Mouse (Mus musculus): ENCODE data around the gene Atf5. TPM values are rescaled to one million over a fixed set of nuclear protein-coding genes. Genes with fewer than 3 reads are reported as not detected.

Gene Atf5
- total RNA-seq, 1 experiment: 16.9 TPM

DNA sequence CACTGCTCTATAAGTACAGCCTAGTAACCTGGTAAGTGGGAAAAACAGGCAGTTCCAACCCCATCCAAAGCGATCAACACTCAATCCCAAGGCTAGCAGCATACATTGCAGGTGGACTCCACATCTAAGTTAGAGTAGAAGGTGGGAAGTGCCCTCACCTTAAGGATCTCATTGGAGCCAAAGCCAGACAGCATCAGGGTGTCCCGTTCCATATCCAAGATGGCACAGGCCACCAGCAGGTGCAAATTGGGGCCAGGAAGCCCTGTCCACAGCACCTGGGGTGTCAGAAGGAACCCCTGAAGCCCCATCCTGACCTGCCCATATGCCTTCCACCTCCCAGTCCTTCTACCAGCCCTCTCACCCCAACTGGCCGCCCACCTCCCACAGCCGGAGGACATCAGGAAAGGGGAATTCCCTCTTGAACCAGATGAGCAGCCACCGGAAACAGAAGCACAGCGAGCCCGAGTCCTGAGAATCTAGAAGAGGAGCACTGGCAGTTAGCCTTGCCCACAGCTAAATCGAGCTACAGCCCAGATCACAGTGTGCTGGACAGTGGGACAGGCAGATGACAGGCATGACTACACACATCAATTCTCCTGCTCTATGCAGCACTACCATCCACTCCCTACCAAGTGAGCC, 25.5 kb upstream of the Atf5 start:
- no peak overlapping the region for H3K4me3 ChIP-seq (ENCODE audit: insufficient read depth in 1 of 2, low read depth in 1 of 2, low read length in 2 of 2, poor library complexity in 1 of 2, severe bottlenecking in 1 of 2)
- no peak for DNase-seq (ENCODE audit: low read depth, low spot score)
- TF ChIP-seq CHD2 (IDR thresholded peaks at IDR 0.05; ENCODE audit: low read depth, low read length) (no peak), ZNF384 (IDR thresholded peaks at IDR 0.05; ENCODE audit: low read depth, low read length) (no peak), HCFC1 (IDR thresholded peaks at IDR 0.05; ENCODE audit: borderline replicate concordance, insufficient read depth, low read length) (no peak), MAFK (IDR thresholded peaks at IDR 0.05; ENCODE audit: insufficient read depth, low read depth, low read length) (no peak), ZC3H11A (IDR thresholded peaks at IDR 0.05; ENCODE audit: borderline replicate concordance, low read depth, low read length) (no peak)
- H3K36me3 ChIP-seq (ENCODE audit: control insufficient read depth, insufficient read depth, low read length, poor library complexity, severe bottlenecking): peaks cover 44% of the 10 kb centered on the region
- in situ Hi-C loops (cut with MboI; ENCODE audit: low sequenced_read_pairs in 2 of 2, unreplicated experiment in 2 of 2): no loop called here
- H3K9ac ChIP-seq (ENCODE audit: insufficient read depth, low read depth, low read length, poor library complexity, severe bottlenecking): no peak overlapping the region
- peaks cover 0 to 5% of the 10 kb centered on the region in 2 experiments; a peak in 1 of 4 replicates for H3K4me1 ChIP-seq (ENCODE audit: control insufficient read depth in 2 of 2, insufficient read depth in 2 of 2, low read length in 2 of 2, poor library complexity in 1 of 2)
- no peaks in the 10 kb centered on the region for H3K9me3 ChIP-seq (ENCODE audit: control insufficient read depth, insufficient read depth, low read depth, low read length)
- no peak overlapping the region for H3K27ac ChIP-seq (ENCODE audit: insufficient read depth, low read depth, low read length, poor library complexity, severe bottlenecking)

DNA sequence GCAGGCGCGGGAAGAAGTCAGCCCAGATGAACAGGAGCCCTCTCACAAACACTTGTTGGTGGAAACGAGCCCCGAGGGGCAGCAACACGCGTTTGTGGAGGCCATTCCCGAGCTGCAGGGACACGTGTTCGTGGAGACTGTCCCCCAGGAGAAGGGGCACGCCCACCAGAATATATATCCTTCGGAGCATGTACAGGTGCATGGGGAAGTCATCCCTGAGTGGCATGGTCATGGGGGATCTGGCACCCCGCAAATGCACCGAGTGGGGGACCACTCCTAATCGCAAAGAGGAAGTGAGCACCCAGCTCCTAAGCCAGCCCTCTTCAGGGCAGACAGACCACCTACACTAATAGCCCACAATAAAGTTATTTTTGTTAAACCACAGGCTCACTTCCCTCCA, 24.0 kb upstream of the Atf5 start:
- peaks cover 34% of the 10 kb centered on the region for H3K36me3 ChIP-seq (ENCODE audit: control insufficient read depth, insufficient read depth, low read length, poor library complexity, severe bottlenecking)
- DNase-seq (ENCODE audit: low read depth, low spot score): no peak
- peaks cover 0 to 8% of the 10 kb centered on the region in 2 experiments; a peak in 1 of 4 replicates for H3K4me1 ChIP-seq (ENCODE audit: control insufficient read depth in 2 of 2, insufficient read depth in 2 of 2, low read length in 2 of 2, poor library complexity in 1 of 2)
- TF ChIP-seq CHD2 (IDR thresholded peaks at IDR 0.05; ENCODE audit: low read depth, low read length) (no peak), HCFC1 (IDR thresholded peaks at IDR 0.05; ENCODE audit: borderline replicate concordance, insufficient read depth, low read length) (no peak), ZNF384 (IDR thresholded peaks at IDR 0.05; ENCODE audit: low read depth, low read length) (no peak), MAFK (IDR thresholded peaks at IDR 0.05; ENCODE audit: insufficient read depth, low read depth, low read length) (no peak), ZC3H11A (IDR thresholded peaks at IDR 0.05; ENCODE audit: borderline replicate concordance, low read depth, low read length) (no peak)
- no peak overlapping the region for H3K4me3 ChIP-seq (ENCODE audit: insufficient read depth in 1 of 2, low read depth in 1 of 2, low read length in 2 of 2, poor library complexity in 1 of 2, severe bottlenecking in 1 of 2)
- no peak overlapping the region for H3K27ac ChIP-seq (ENCODE audit: insufficient read depth, low read depth, low read length, poor library complexity, severe bottlenecking)
- H3K9me3 ChIP-seq (ENCODE audit: control insufficient read depth, insufficient read depth, low read depth, low read length): no peaks in the 10 kb centered on the region
- no peak overlapping the region for H3K9ac ChIP-seq (ENCODE audit: insufficient read depth, low read depth, low read length, poor library complexity, severe bottlenecking)
- in situ Hi-C loops (cut with MboI; ENCODE audit: low sequenced_read_pairs in 2 of 2, unreplicated experiment in 2 of 2): no loop called here

DNA sequence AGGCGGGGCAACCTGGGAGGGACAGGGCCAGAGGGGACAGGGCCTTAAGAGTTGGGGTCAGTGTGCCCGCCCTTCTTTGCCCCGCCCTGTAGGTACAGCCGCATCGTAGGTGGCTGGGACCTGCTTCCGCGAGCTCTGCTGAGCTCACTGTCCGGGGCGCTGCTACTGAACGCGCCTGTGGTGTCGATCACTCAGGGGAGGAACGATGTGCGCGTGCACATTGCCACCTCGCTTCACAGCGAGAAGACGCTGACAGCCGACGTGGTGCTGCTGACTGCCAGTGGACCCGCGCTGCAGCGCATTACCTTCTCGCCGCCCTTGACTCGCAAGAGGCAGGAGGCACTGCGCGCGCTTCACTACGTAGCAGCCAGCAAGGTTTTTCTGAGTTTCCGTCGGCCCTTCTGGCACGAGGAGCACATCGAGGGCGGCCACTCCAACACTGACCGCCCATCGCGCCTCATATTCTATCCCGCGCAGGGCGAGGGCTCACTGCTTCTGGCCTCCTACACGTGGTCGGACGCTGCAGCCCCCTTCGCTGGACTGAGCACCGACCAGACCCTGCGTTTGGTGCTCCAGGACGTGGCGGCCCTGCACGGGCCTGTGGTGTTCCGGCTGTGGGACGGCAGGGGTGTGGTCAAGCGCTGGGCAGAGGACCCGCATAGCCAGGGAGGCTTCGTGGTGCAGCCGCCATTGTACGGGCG, 23.2 kb upstream of the Atf5 start:
- in situ Hi-C loops (cut with MboI; ENCODE audit: low sequenced_read_pairs in 2 of 2, unreplicated experiment in 2 of 2): no loop called here
- DNase-seq (ENCODE audit: low read depth, low spot score): no peak
- H3K36me3 ChIP-seq (ENCODE audit: control insufficient read depth, insufficient read depth, low read length, poor library complexity, severe bottlenecking): peaks cover 26% of the 10 kb centered on the region
- H3K9ac ChIP-seq (ENCODE audit: insufficient read depth, low read depth, low read length, poor library complexity, severe bottlenecking): peak overlapping the region; percentile 36
- peak overlapping the region; percentile 53 to 64 for H3K4me3 ChIP-seq (ENCODE audit: insufficient read depth in 1 of 2, low read depth in 1 of 2, low read length in 2 of 2, poor library complexity in 1 of 2, severe bottlenecking in 1 of 2)
- H3K4me1 ChIP-seq (ENCODE audit: control insufficient read depth in 2 of 2, insufficient read depth in 2 of 2, low read length in 2 of 2, poor library complexity in 1 of 2): peaks cover 0 to 8% of the 10 kb centered on the region in 2 experiments; a peak in 1 of 4 replicates
- H3K27ac ChIP-seq (ENCODE audit: insufficient read depth, low read depth, low read length, poor library complexity, severe bottlenecking): no peak overlapping the region
- no peaks in the 10 kb centered on the region for H3K9me3 ChIP-seq (ENCODE audit: control insufficient read depth, insufficient read depth, low read depth, low read length)
- TF ChIP-seq ZNF384 (IDR thresholded peaks at IDR 0.05; ENCODE audit: low read depth, low read length): no peak
- TF ChIP-seq MAFK (IDR thresholded peaks at IDR 0.05; ENCODE audit: insufficient read depth, low read depth, low read length): no peak
- no peak for TF ChIP-seq HCFC1 (IDR thresholded peaks at IDR 0.05; ENCODE audit: borderline replicate concordance, insufficient read depth, low read length)
- TF ChIP-seq ZC3H11A (IDR thresholded peaks at IDR 0.05; ENCODE audit: borderline replicate concordance, low read depth, low read length): no peak
- no peak for TF ChIP-seq CHD2 (IDR thresholded peaks at IDR 0.05; ENCODE audit: low read depth, low read length)

DNA sequence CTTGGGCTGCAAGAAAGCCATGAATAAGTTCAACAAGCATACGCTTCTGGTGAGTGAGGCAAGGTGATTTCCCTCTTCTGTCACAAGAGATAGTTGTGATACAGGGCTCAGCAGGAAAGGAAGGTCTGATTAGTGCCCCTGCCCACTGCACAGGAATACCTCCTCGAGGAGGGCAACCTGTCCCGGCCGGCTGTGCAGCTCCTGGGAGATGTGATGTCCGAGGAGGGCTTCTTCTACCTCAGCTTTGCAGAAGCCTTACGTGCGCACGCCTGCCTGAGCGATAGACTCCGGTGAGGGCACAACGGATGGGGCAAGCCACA, 22.7 kb upstream of the Atf5 start:
- no peak for DNase-seq (ENCODE audit: low read depth, low spot score)
- TF ChIP-seq MAFK (IDR thresholded peaks at IDR 0.05; ENCODE audit: insufficient read depth, low read depth, low read length) (no peak), HCFC1 (IDR thresholded peaks at IDR 0.05; ENCODE audit: borderline replicate concordance, insufficient read depth, low read length) (no peak), ZC3H11A (IDR thresholded peaks at IDR 0.05; ENCODE audit: borderline replicate concordance, low read depth, low read length) (no peak), ZNF384 (IDR thresholded peaks at IDR 0.05; ENCODE audit: low read depth, low read length) (no peak), CHD2 (IDR thresholded peaks at IDR 0.05; ENCODE audit: low read depth, low read length) (no peak)
- Histone ChIP-seq H3K4me1 (ENCODE audit: control insufficient read depth in 2 of 2, insufficient read depth in 2 of 2, low read length in 2 of 2, poor library complexity in 1 of 2) (peaks cover 0 to 8% of the 10 kb centered on the region in 2 experiments; a peak in 1 of 4 replicates), H3K27ac (ENCODE audit: insufficient read depth, low read depth, low read length, poor library complexity, severe bottlenecking) (no peak overlapping the region), H3K9ac (ENCODE audit: insufficient read depth, low read depth, low read length, poor library complexity, severe bottlenecking) (no peak overlapping the region), H3K36me3 (ENCODE audit: control insufficient read depth, insufficient read depth, low read length, poor library complexity, severe bottlenecking) (peaks cover 22% of the 10 kb centered on the region), H3K4me3 (ENCODE audit: insufficient read depth in 1 of 2, low read depth in 1 of 2, low read length in 2 of 2, poor library complexity in 1 of 2, severe bottlenecking in 1 of 2) (peak overlapping the region; percentile 53 to 64; a peak in 2 of 4 replicates), H3K9me3 (ENCODE audit: control insufficient read depth, insufficient read depth, low read depth, low read length) (no peaks in the 10 kb centered on the region)
- in situ Hi-C loops (cut with MboI; ENCODE audit: low sequenced_read_pairs in 2 of 2, unreplicated experiment in 2 of 2): no loop called here

Data from ES-E14 (cell line).